Mouse (Mus musculus) liver, embryonic 14.5 days (tissue): ENCODE results near the gene Cfl2.

Experiments used
- CTCF ChIP-seq: IDR thresholded peaks from 2 replicates; pipeline ENCODE4 v1.5.1; 2016; ENCODE audit warnings: antibody characterized with exemption, low read depth, control low read depth
- EP300 ChIP-seq: IDR thresholded peaks from 2 replicates; pipeline ENCODE4 v1.6.1; 2016; ENCODE audit warnings: antibody characterized with exemption, low read depth

- TF ChIP-seq EP300: no peak
- TF ChIP-seq CTCF: no peak
Observed at GRCm38 (mm10) chr12:54820684-54821161, 42.0 kb downstream of the Cfl2 start.
